Mouse (Mus musculus) gastrocnemius, postnatal 10 days (tissue): Measurements from ENCODE around the gene Bdh1. TPM values are rescaled to one million over a fixed set of nuclear protein-coding genes. Genes with fewer than 3 reads are reported as not detected.

Experiments used
- DNase-seq: peaks from one replicate; pipeline ENCODE4 v3.0.0; 2021; ENCODE audit warnings: mixed read lengths
- total RNA-seq, 2 experiments: library from RNA; stranded (reverse); gene quantifications; 2 replicates each; pipeline ENCODE4 v1.2.3; 2021

Bdh1 gene
- total RNA-seq, 2 experiments from 2014 or later: 1.5 to 3.0 TPM

DNA sequence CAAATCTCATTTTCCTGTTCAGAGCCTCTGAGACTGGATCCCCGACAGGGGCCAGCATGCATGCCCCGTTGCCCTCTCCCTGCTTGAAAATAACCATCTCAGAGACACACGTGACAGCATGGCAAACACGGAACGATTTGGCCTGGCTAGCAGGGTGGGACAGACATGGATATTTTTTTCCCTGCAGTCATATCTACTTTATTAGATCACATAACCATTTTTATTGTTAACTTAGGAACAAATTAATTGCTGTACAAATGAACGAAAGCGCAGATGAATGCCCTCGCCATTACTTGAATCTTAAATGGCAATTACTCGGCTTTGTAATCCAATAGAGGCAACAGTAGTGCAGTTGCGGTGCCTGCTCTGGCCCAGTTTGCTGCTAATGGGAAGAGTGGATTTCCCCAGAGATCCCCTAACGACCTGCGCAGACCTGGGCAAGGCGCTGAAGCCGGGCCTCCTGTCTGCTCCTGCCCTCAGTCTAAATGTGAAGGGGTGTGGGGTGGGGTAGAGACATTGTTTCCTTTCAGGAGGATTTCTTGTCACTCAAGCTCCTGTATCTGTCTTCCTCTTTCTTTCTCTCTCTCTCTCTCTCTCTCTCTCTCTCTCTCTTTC is 79.8 kb downstream of the Bdh1 start:
- DNase-seq: no peak

DNA sequence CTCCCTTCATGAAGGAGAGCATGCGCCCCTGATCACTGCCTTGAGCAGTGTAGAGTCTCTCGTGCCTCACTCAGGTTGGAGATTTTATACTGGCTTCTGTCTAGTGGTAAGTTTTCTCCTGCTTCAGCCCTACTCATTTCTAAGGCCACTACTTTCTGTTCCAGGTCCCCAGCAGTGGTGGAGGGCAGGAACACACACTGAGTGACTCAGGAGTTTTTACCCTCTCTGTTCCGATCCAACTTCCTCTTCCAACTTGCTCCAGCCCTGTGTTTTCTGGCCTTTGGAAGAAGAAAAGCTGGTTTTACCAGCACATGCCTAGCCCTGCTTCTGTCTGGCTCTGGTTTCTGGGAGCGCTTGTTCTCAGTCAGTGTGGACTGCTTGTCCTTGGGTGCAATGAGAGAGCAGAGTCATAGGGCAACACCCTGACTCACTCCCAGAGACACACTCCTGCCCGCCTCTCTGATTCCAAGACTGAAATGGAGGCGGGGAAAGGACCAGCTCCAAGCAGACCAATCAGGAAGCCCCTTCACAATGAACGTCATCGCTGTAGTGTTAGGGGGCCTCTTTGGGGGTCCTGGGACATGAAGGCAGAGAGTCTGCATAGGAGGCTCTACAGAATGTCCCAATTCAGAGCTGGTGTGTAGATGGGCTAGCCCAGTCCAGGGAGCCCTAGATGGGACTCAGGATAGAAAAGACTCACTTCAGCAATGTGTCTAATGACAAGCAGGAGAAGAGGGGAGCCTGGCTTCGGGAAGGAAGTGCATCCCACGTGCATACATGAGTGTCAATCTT is 84.8 kb downstream of the Bdh1 start:
- no peak for DNase-seq

GRCm38 (mm10) chr16:31507457-31507755 is 85.3 kb downstream of the Bdh1 start:
- DNase-seq: no peak

DNA sequence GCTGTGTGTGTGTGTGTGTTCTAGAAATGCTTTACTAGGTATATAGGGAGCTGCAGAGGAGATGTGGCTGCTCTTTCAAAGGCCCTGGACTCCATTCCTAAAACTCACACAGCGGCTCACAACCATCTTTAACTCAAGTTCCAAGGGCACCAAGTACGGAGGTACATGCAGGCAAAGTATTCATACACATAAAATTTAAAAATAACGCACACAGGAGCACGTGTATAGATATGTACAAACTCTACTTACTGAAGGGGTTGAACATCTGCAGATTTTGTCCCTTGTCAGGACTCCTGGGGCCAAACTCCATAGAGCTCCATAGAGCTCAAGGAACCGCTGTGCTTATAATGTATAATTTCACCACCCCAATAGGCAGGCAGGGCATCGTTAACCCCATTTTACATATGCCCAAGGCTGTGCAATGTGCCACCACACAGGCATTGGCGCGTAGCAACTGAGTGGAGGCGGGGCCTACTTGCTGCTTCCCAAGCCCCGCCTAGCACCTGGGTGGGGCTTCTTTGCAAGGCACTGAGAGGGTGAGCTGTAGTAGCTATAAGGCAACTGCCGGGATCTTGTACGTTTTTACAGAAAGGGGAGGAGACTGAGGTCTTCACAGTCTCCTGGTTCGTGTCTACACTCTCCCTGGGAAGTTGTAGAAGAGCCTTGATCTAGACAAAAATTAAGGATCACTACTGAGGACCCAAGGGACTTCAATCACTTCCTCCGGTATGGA is 85.9 kb downstream of the Bdh1 start:
- no peak for DNase-seq

Other genes with a start within 250 kb of the Bdh1 start
- 10 to 100 TPM; 21.1 to 23.8 TPM for gene Acap2, start 221.0 kb upstream of the Bdh1 start, total RNA-seq
- 10 to 100 TPM; 76.9 to 79.3 TPM for gene Ppp1r2, start 147.0 kb upstream of the Bdh1 start, total RNA-seq
- gene Apod, start 107.5 kb upstream of the Bdh1 start, total RNA-seq: 10 to 100 TPM; 14.0 to 18.3 TPM
- gene Dlg1, start 241.2 kb downstream of the Bdh1 start, total RNA-seq: 10 to 100 TPM; 33.1 to 39.4 TPM